Mouse (Mus musculus) neural tube, embryonic 14.5 days (tissue): ENCODE data around the gene Epor. TPM values are rescaled to one million over a fixed set of nuclear protein-coding genes. Genes with fewer than 3 reads are reported as not detected.
A peak's percentile ranks its signal among the peaks of the same experiment; 100 is the strongest.

ENCODE experiments used
- ATAC-seq: fragments of 200-750 bp; cut with Nextera tagmentation; 2 replicates; pipeline ENCODE4 v1.8.0; 2017; ENCODE audit warnings: low read depth, mild to moderate bottlenecking, moderate TSS enrichment, moderate library complexity
- H3K27ac ChIP-seq: fragments of 300-500 bp; sonication (generic); 2 replicates; pipeline ENCODE4 v1.5.1; 2014; ENCODE audit warnings: low read depth, mild to moderate bottlenecking, control low read depth, low read length, moderate library complexity, mixed read lengths
- H3K27me3 ChIP-seq: fragments of 300-500 bp; sonication (generic); 2 replicates; pipeline ENCODE4 v1.6.1; 2014; ENCODE audit warnings: low read length; ENCODE audit not compliant: control insufficient read depth, insufficient read depth
- H3K36me3 ChIP-seq: fragments of 300-500 bp; sonication (generic); 2 replicates; pipeline ENCODE4 v1.6.1; 2014; ENCODE audit warnings: low read length, mixed read lengths; ENCODE audit not compliant: control insufficient read depth, insufficient read depth
- H3K4me1 ChIP-seq: fragments of 300-500 bp; sonication (generic); 2 replicates; pipeline ENCODE4 v1.6.1; 2014; ENCODE audit warnings: low read length; ENCODE audit not compliant: control insufficient read depth, insufficient read depth
- H3K4me2 ChIP-seq: fragments of 300-500 bp; sonication (generic); 2 replicates; pipeline ENCODE4 v1.6.1; 2014; ENCODE audit warnings: mild to moderate bottlenecking, low read depth, low read length, control low read depth
- H3K4me3 ChIP-seq: fragments of 300-500 bp; sonication (generic); 2 replicates; pipeline ENCODE4 v1.5.1; 2014; ENCODE audit warnings: low read depth, low read length, control low read depth, mixed read lengths
- H3K9ac ChIP-seq: fragments of 300-500 bp; sonication (generic); replicated peaks from 2 replicates; pipeline ENCODE4 v1.6.1; 2014; ENCODE audit warnings: low read depth, mild to moderate bottlenecking, control low read depth, low read length, mixed read lengths
- H3K9me3 ChIP-seq: fragments of 300-500 bp; sonication (generic); 2 replicates; pipeline ENCODE4 v1.6.1; 2016; ENCODE audit warnings: low read length; ENCODE audit not compliant: control insufficient read depth
- WGBS: fragments of 180-500 bp; shearing (Covaris S2); extraction: QIAGEN DNeasy Blood & Tissue Kit; methylation state at CpG from one replicate; pipeline ENCODE4 v1.1.7; 2014; 5-methylcytosine and 5-hydroxymethylcytosine counted together
- polyA plus RNA-seq: library from polyadenylated mRNA; unstranded; fragments of >200 nt; fragmentation: Nextera tagmentation; extraction: Ambion mirVana; gene quantifications from 2 replicates; pipeline ENCODE4 v1.2.1, GENCODE M21; 2014

Gene Epor
- polyA plus RNA-seq, 1 experiment from 2014 or later = 0.67 TPM

DNA sequence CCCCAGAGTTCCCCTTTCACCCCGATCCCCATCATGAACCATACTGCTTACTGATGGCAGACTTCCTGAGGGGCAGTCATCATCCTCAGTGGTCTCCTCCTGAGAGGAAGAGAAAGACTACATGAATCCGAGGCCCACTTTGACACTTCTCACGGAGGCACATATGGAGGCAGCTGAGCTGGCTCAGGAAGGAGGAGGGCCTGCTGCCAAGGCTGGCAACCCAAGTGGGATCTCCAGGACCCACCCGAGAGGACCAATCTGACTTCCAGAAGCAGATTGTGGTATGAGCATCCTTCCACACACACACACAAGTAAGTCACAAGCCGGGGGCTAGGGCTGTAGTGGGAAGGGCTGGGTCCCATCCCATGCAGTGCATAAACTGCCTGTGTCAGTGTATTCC is 14.0 kb upstream of the Epor start:
- no peak overlapping the region for H3K9ac ChIP-seq
- H3K4me1 ChIP-seq = no peaks in the 10 kb centered on the region
- no peaks in the 10 kb centered on the region for H3K27me3 ChIP-seq
- H3K9me3 ChIP-seq = no peaks in the 10 kb centered on the region
- H3K36me3 ChIP-seq = no peaks in the 10 kb centered on the region
- no peak overlapping the region for H3K27ac ChIP-seq
- H3K4me2 ChIP-seq = no peak overlapping the region
- 89% methylated on average over 5 of the region's 5 CpGs for WGBS
- ATAC-seq = no peak
- no peak overlapping the region for H3K4me3 ChIP-seq

- no peak for ATAC-seq
- no peak overlapping the region for H3K9ac ChIP-seq
- no peak overlapping the region for H3K27ac ChIP-seq
- WGBS = 92% methylated on average over 10 of the region's 10 CpGs
- no peaks in the 10 kb centered on the region for H3K9me3 ChIP-seq
- no peaks in the 10 kb centered on the region for H3K27me3 ChIP-seq
- no peaks in the 10 kb centered on the region for H3K4me1 ChIP-seq
- no peaks in the 10 kb centered on the region for H3K36me3 ChIP-seq
- no peak overlapping the region for H3K4me3 ChIP-seq
- H3K4me2 ChIP-seq = no peak overlapping the region
Measured at GRCm38 (mm10) chr9:21976626-21977175, 13.4 kb upstream of the Epor start.

DNA sequence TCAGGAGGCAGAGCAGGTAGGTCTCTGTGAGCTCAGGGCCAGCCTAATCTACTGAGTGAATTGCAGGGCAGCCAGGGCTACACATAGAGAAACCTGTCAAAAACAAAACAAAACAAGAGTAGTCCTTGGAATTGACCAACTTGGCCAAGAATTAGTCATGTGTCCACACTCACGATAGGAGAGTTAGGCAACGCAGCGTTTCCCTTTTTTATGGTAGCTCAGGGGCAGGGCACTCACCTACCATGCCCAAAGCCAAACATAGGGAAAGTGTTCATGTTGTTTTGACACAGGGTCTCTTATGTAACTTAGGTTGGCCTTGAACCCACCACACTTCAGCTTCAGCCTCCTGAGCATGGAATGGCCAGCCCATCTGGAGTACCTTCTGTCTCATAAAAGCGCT is 6.0 kb upstream of the Epor start:
- Histone ChIP-seq H3K4me2 (no peak overlapping the region), H3K4me1 (no peaks in the 10 kb centered on the region)

DNA sequence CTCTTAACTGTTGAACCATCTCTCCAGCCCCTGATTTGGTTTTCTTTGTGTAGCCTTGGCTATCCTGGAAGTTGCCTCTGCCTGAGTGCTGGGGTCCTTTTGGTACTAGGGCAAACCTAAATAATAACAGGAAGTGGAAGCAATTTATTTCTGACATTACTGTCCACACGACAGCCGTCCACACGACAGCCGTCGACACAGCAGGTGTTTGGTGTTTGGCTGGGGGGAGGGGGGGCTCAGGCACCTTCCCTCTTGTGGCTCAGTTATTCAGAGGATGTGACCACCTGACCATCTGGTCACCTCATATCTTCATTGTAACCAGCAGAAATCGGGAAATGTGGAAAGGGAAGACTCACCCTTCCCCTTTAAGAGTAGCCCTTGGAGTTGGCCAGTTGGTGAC is 5.6 kb upstream of the Epor start:
- Histone ChIP-seq H3K4me1 (no peaks in the 10 kb centered on the region), H3K9me3 (no peaks in the 10 kb centered on the region), H3K9ac (no peak overlapping the region), H3K4me2 (no peak overlapping the region), H3K27ac (no peak overlapping the region), H3K36me3 (no peaks in the 10 kb centered on the region), H3K4me3 (no peak overlapping the region), H3K27me3 (no peaks in the 10 kb centered on the region)
- 73% methylated on average over 6 of the region's 6 CpGs for WGBS
- no peak for ATAC-seq

More for the DNA sequence above, 6.0 kb upstream of the Epor start:
- Histone ChIP-seq H3K9me3 (no peaks in the 10 kb centered on the region), H3K27me3 (no peaks in the 10 kb centered on the region), H3K4me3 (no peak overlapping the region), H3K27ac (no peak overlapping the region), H3K36me3 (no peaks in the 10 kb centered on the region), H3K9ac (no peak overlapping the region)
- no peak for ATAC-seq
- WGBS = 92% methylated on average over 4 of the region's 4 CpGs

DNA sequence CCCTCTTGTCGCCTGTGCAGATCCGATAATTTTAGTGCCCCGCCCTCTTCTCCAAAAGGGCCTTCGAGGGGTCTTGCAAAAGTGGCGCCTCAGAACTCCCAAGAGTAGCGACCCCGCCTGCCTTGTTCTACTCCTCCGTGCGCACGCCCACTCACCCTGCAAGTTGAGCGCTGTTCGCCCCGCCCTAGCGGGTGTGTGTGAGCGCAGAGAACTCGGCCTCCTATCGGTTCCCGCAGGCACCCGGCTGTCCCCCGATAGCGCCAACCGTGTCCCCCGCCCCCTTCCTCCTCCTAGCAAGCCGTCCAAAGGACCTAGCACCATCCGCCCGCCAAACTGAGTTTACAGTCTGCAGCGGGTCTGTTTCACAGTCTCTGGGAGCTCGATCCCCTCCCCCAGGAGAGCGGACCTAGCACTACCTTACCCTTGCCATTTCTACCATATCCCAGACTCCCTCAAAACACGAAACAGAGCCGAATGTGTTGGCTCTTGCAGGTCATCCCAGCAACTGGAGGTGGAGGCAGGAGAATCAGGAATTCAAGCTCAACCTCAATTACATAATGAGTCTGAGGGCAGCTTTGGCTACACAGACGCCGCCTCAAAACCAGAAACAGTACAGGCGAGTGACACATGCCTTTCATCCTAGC is 768 bp downstream of the Epor start:
- no peaks in the 10 kb centered on the region for H3K36me3 ChIP-seq
- H3K9ac ChIP-seq = peak overlapping the region; percentile 11; the same call in 1 of the 2 replicates
- H3K4me1 ChIP-seq = peaks cover 19% of the 10 kb centered on the region
- H3K4me3 ChIP-seq = peak overlapping the region; percentile 30
- peak; percentile 66 for ATAC-seq
- H3K4me2 ChIP-seq = peak overlapping the region; percentile 63
- H3K27me3 ChIP-seq = peaks cover 33% of the 10 kb centered on the region
- no peaks in the 10 kb centered on the region for H3K9me3 ChIP-seq
- H3K27ac ChIP-seq = no peak overlapping the region
- WGBS = 4% methylated on average over 34 of the region's 34 CpGs

- 2% methylated on average over 15 of the region's 15 CpGs for WGBS
- H3K27ac ChIP-seq = no peak overlapping the region
- peaks cover 19% of the 10 kb centered on the region for H3K4me1 ChIP-seq
- H3K36me3 ChIP-seq = no peaks in the 10 kb centered on the region
- H3K9ac ChIP-seq = peak overlapping the region; percentile 11; the same call in 1 of the 2 replicates
- peaks cover 33% of the 10 kb centered on the region for H3K27me3 ChIP-seq
- peak overlapping the region; percentile 30 for H3K4me3 ChIP-seq
- peak; percentile 35; the same call in 1 of the 2 replicates for ATAC-seq
- H3K9me3 ChIP-seq = no peaks in the 10 kb centered on the region
- peak overlapping the region; percentile 63 for H3K4me2 ChIP-seq
Measured at GRCm38 (mm10) chr9:21962010-21962409, 1.3 kb downstream of the Epor start.

DNA sequence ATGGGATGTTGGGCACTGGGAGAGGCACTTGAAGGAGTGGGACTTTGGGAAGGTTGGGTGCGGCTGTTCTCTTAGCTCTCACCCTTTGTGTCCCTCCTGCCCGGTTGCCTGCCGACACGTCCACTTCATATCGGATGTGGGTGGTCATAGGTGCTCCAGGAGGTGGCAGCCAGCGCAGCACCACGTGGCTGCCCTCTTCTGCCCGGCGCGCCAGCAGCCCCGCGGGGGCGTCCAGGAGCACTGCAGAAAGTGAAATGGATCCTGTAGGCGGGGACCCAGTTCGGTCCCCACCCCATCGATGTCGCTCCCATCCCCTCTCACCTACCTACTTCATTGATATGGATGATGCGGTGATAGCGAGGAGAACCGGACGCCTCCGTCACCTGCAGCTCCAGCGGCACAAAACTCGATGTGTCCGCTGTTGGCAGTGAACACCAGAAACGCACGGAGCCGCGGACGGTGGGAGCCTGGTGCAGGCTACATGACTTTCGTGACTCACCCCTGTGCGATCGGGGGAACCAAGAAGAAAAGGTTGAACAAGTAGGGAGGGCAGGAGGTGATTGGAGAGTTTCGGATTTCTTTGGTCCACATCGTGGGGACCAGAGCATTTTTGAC is 1.8 kb downstream of the Epor start:
- Histone ChIP-seq H3K4me2 (peak overlapping the region; percentile 63), H3K9ac (no peak overlapping the region), H3K9me3 (no peaks in the 10 kb centered on the region), H3K4me1 (peaks cover 19% of the 10 kb centered on the region), H3K4me3 (peak overlapping the region; percentile 13; the same call in 1 of the 2 replicates), H3K27ac (no peak overlapping the region), H3K36me3 (no peaks in the 10 kb centered on the region), H3K27me3 (peaks cover 33% of the 10 kb centered on the region)
- 1% methylated on average over 35 of the region's 35 CpGs for WGBS
- no peak for ATAC-seq

DNA sequence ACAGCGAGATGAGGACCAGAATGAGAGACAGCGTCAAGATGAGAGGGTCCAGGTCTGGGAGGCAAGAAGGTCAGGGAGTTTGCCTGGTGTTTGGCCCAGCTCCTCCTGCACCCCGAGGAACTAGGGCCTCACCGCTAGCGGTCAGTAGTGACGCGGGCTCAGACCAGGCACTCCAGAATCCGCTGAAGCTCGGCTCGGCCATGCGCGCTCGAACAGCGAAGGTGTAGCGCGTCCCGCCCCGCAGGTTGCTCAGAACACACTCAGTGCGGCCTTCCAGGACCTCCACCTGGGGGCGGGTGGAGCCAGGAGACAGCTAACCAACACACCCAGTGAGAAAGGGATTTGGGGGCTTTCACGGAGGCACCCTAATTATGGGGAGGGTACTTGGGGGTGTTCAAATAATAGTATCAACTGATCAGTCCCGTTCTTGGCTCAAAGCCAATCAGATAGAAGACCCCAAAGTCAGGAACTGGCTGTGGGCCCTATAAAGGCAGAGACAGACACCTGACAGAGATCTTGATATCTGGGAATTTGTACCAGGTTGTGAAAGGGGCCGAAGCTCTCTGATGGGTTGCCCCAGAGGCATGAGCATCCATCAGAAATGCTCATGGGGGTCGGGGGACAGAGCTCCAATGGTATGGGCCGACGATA is 2.6 kb downstream of the Epor start:
- Histone ChIP-seq H3K9me3 (no peaks in the 10 kb centered on the region), H3K4me1 (peaks cover 19% of the 10 kb centered on the region), H3K4me3 (no peak overlapping the region), H3K4me2 (no peak overlapping the region), H3K27ac (no peak overlapping the region), H3K9ac (no peak overlapping the region), H3K36me3 (no peaks in the 10 kb centered on the region), H3K27me3 (peaks cover 33% of the 10 kb centered on the region)
- no peak for ATAC-seq
- WGBS = 9% methylated on average over 26 of the region's 26 CpGs

- H3K27ac ChIP-seq = no peak overlapping the region
- no peaks in the 10 kb centered on the region for H3K9me3 ChIP-seq
- H3K4me2 ChIP-seq = no peak overlapping the region
- H3K4me1 ChIP-seq = peaks cover 19% of the 10 kb centered on the region
- 50% methylated on average over 9 of the region's 9 CpGs for WGBS
- H3K27me3 ChIP-seq = peaks cover 33% of the 10 kb centered on the region
- H3K36me3 ChIP-seq = no peaks in the 10 kb centered on the region
- no peak overlapping the region for H3K4me3 ChIP-seq
- no peak overlapping the region for H3K9ac ChIP-seq
- ATAC-seq = no peak
Measured at GRCm38 (mm10) chr9:21960135-21960534, 3.2 kb downstream of the Epor start.
